Mouse (Mus musculus): ENCODE results near the gene Pbp2. TPM values are rescaled to one million over a fixed set of nuclear protein-coding genes. Genes with fewer than 3 reads are reported as not detected.
A peak's percentile ranks its signal among the peaks of the same experiment; 100 is the strongest.

Gene Pbp2
- polyA plus RNA-seq (2015; fragmentation: Nextera tagmentation; extraction: Ambion mirVana), result 2.6 and 3.4 TPM in 2 replicates

DNA sequence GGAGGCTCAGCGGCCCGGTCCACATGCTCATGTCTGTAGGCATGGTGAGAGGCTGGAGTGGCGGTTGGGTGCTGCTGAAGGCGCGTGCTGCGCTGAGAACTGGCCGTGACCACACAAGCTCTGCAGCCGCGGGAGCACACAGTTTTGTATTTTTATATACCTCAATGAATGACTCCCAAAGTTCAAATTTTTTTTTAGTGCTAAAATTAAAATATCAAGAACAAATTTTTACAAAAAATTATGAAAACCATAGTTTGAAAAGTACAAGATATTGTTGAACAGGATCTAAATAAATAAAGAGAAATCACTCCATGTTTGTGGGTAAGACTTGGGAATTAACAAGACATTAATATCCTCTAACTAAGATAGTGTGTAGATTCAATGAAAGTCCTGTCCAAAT is at the start of gene Pbp2:
TSS of gene Pbp2 (minus strand) at position 101 of the 400 bp plus-strand sequence.
- no peak for ATAC-seq (ENCODE audit: insufficient number of reproducible peaks, low FRiP score, low TSS enrichment, low read depth)
- no peaks in the 10 kb centered on the region for H3K36me3 ChIP-seq
- 98% methylated on average over 9 of the region's 9 CpGs for WGBS
- no peaks in the 10 kb centered on the region for H3K27me3 ChIP-seq
- peak within 1 kb of the TSS; percentile 59; the same call in 1 of the 2 replicates for H3K27ac ChIP-seq
- H3K9ac ChIP-seq, result no peak within 1 kb of the TSS
- H3K4me1 ChIP-seq, result peaks cover 10% of the 10 kb centered on the region
- H3K4me2 ChIP-seq, result no peak within 1 kb of the TSS
- H3K9me3 ChIP-seq, result no peaks in the 10 kb centered on the region
- H3K4me3 ChIP-seq, result no peak within 1 kb of the TSS

DNA sequence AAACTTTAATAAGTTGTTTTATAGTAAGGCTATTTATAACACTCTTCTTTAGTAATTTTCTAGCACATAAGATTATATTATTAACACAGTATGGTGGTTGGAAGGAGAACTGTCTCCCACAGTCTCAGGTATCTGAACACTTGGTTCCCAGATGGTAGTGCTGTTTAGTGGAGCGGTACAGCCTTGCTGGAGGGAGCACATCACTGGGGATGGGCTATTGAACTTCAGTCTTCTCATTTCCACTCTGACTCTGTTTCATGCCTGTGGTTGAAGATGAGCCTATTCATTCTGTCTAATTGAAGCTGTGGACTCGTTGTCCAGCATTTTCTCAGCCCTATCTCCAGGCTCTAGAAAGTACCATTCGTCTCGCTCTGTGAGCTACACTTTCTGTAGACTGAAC is 44.7 kb upstream of the Pbp2 start:
- 87% methylated on average over 4 of the region's 4 CpGs for WGBS
- H3K36me3 ChIP-seq, result no peaks in the 10 kb centered on the region
- H3K4me1 ChIP-seq, result peaks cover 30% of the 10 kb centered on the region
- H3K4me2 ChIP-seq, result no peak overlapping the region
- no peak for ATAC-seq (ENCODE audit: insufficient number of reproducible peaks, low FRiP score, low TSS enrichment, low read depth)
- H3K27me3 ChIP-seq, result no peaks in the 10 kb centered on the region
- no peaks in the 10 kb centered on the region for H3K9me3 ChIP-seq
- H3K9ac ChIP-seq, result no peak overlapping the region
- H3K27ac ChIP-seq, result no peak overlapping the region
- no peak overlapping the region for H3K4me3 ChIP-seq

DNA sequence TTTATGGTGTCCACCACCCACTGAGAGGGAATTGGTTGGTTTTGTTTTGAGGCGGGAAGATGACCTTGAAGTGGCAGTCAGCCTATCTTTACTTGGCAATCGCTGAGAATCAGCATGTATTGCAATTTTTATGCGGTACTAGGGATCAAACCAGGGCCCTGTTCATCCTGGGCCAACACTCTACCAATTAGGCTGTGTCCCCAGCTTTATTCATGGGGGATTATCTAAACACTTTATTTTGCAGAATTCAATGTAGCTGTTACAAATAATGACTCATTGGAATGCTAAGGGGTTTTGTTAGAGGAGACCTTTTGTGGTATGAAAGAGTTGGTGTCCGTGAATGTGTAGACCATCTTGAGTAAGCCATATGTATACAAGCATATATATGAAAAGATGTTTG is 42.3 kb upstream of the Pbp2 start:
- Histone ChIP-seq H3K9me3 (no peaks in the 10 kb centered on the region), H3K36me3 (no peaks in the 10 kb centered on the region), H3K4me3 (no peak overlapping the region), H3K27ac (peak overlapping the region; percentile 82; the same call in 1 of the 2 replicates), H3K4me2 (no peak overlapping the region), H3K27me3 (no peaks in the 10 kb centered on the region), H3K4me1 (peaks cover 17% of the 10 kb centered on the region), H3K9ac (no peak overlapping the region)
- ATAC-seq (ENCODE audit: insufficient number of reproducible peaks, low FRiP score, low TSS enrichment, low read depth), result no peak
- 83% methylated on average over 4 of the region's 4 CpGs for WGBS

DNA sequence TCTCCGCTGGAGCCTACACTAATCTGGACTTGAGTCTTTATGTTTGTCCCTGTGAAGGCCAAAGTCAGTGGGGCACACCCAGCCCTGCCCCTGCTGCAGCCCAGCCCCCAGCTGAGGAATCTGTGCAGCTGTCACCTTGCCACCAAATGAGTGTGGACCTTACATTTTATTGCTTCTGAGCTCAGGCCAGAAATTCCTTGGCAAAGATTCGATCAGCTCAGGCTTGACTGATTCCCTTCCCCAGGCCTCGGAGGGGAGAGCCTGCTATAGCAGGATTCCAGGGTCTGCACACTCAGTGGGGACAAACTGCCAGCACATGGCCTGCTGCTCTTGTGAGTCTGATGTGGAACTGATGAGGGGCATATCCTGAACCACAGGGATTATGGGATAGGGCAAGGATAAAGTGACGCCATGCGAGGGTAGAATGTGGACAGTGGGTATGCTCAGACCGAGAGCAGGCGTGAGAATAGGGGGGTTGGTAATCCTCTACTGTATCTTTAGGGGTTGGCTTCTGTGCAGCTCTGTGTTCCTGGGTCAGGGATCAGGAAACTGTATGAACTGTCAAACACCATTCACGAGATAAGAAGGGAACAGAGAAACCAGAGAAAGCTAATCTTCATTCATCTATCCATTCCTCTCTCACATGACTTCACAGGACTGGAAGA is 41.6 kb upstream of the Pbp2 start:
- no peak overlapping the region for H3K4me2 ChIP-seq
- WGBS, result 40% methylated on average over 8 of the region's 8 CpGs

DNA sequence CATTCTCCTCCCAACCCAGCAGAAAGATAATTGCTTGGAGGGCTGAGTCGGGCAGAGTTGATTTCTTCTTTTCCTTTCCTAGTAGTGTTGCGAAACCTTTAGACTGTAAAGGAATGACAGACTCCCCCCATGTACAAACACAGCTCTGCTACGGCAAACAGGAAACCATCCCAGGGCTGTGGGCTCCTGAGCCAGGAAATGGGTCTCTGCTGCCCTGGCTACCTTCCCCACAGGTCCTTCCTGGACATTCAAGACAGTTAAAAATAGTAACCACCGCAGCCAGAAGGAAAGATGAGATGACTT is 30.8 kb upstream of the Pbp2 start:
- H3K4me3 ChIP-seq, result no peak overlapping the region
- H3K36me3 ChIP-seq, result no peaks in the 10 kb centered on the region
- H3K9me3 ChIP-seq, result no peaks in the 10 kb centered on the region
- H3K27me3 ChIP-seq, result no peaks in the 10 kb centered on the region
- WGBS, result 38% methylated on average over 4 of the region's 4 CpGs
- H3K4me1 ChIP-seq, result peaks cover 27% of the 10 kb centered on the region
- H3K9ac ChIP-seq, result no peak overlapping the region
- H3K4me2 ChIP-seq, result no peak overlapping the region
- H3K27ac ChIP-seq, result peak overlapping the region; percentile 82
- peak; percentile 72; the same call in 1 of the 2 replicates for ATAC-seq (ENCODE audit: insufficient number of reproducible peaks, low FRiP score, low TSS enrichment, low read depth)

More for the DNA sequence above, 41.6 kb upstream of the Pbp2 start:
- Histone ChIP-seq H3K27ac (peak overlapping the region; percentile 82), H3K9ac (no peak overlapping the region), H3K9me3 (no peaks in the 10 kb centered on the region), H3K4me3 (no peak overlapping the region), H3K36me3 (no peaks in the 10 kb centered on the region), H3K27me3 (no peaks in the 10 kb centered on the region), H3K4me1 (peaks cover 17% of the 10 kb centered on the region)
- peak; percentile 82 for ATAC-seq (ENCODE audit: insufficient number of reproducible peaks, low FRiP score, low TSS enrichment, low read depth)

DNA sequence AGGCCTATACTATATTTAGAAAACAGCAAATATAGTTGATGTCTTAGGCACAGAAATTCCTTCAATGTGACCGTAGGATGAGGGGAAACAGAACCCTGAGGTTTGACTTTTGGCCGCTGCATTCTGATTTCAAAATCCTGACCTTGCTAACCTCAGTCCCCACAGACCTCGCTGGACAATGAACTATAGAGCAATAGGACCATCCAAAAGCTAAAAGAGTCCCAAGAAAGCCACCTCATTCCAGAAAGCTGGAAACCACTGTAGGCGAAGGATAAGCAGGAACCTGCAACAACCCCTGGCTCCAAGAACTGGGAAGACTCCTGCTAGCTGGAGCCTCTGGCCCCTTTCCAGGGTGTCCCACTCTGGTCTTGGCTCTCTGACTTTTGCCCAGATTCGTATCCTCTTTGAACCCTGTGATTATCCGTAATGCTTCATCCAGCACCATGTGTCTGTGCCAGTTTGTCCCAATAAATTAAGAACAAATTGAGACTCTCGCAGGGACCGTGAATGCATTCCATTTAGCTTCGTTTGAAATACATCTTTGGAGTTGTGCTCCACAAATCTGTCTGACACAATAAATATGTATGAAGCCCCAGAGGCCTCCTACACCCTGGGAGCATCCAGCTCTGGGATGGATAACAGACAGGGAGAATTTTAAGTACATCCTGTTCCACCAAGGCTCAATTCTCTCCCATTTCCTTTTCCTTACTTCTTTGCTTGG is 30.3 kb upstream of the Pbp2 start:
- Histone ChIP-seq H3K4me3 (no peak overlapping the region), H3K36me3 (no peaks in the 10 kb centered on the region), H3K4me1 (peaks cover 30% of the 10 kb centered on the region), H3K27me3 (no peaks in the 10 kb centered on the region), H3K4me2 (no peak overlapping the region), H3K9me3 (no peaks in the 10 kb centered on the region), H3K9ac (no peak overlapping the region), H3K27ac (peak overlapping the region; percentile 82)
- peak; percentile 24; the same call in 1 of the 2 replicates for ATAC-seq (ENCODE audit: insufficient number of reproducible peaks, low FRiP score, low TSS enrichment, low read depth)
- WGBS, result 49% methylated on average over 9 of the region's 9 CpGs

DNA sequence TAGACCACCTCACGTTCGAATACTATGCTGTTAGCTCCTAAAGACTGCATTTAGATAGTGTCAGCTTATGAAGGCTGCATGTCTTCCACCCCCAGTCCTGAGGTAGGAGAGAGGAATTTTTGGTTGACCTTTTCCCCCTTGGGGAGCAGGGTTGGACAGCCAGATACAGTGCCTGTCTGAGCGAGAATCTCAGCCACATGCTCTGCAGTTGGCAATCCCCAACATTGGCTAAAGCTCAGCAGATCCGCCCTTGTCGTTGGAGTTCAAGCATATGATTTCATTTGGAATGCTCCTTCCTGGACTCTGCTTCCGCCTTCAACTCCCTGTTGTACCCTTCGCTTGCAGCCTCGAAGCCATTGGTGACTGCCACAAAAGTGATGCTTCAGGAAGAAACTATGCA is 26.2 kb upstream of the Pbp2 start:
- WGBS, result 74% methylated on average over 8 of the region's 8 CpGs
- Histone ChIP-seq H3K9ac (no peak overlapping the region), H3K4me2 (no peak overlapping the region), H3K4me1 (peaks cover 61% of the 10 kb centered on the region), H3K4me3 (no peak overlapping the region), H3K27ac (no peak overlapping the region), H3K36me3 (no peaks in the 10 kb centered on the region), H3K9me3 (no peaks in the 10 kb centered on the region), H3K27me3 (no peaks in the 10 kb centered on the region)
- ATAC-seq (ENCODE audit: insufficient number of reproducible peaks, low FRiP score, low TSS enrichment, low read depth), result no peak

DNA sequence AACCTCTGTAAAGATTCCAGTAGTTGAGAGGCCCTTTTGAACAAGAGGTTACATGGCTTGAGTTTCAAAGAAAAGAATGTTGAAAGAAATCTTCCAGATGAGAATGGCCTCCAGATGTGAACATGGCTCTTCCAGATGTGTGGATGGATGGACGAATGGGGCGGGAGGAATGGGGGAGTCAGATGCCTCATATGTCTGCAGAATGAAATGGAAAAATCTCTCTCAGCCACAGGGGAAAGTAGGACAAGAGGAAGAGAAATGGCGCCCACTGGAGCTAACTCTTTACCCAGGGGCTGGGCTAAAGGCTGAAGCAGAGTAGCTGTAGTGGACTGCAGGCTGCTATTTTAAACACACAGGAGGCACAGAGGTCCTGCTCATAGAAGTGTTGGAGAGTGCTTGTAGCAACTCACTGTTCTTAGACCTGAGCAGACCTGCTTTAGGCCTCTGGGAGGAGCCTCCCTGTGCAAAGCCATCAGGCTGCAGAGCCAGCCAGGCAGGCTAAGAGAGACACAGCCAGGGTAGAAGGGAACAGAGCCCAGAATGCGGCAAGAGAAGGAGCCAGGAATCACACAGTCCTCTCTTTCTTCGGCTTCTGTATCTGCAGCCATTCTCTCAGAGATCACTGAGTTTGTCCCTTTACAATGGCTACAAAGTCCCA is 23.9 kb upstream of the Pbp2 start:
- 31% methylated on average over 5 of the region's 5 CpGs for WGBS
- Histone ChIP-seq H3K4me3 (no peak overlapping the region), H3K4me2 (peak overlapping the region; percentile 4; the same call in 1 of the 2 replicates), H3K9ac (no peak overlapping the region), H3K27ac (peak overlapping the region; percentile 97), H3K36me3 (no peaks in the 10 kb centered on the region), H3K27me3 (no peaks in the 10 kb centered on the region), H3K4me1 (peaks cover 46% of the 10 kb centered on the region), H3K9me3 (no peaks in the 10 kb centered on the region)
- ATAC-seq (ENCODE audit: insufficient number of reproducible peaks, low FRiP score, low TSS enrichment, low read depth), result peak; percentile 86

DNA sequence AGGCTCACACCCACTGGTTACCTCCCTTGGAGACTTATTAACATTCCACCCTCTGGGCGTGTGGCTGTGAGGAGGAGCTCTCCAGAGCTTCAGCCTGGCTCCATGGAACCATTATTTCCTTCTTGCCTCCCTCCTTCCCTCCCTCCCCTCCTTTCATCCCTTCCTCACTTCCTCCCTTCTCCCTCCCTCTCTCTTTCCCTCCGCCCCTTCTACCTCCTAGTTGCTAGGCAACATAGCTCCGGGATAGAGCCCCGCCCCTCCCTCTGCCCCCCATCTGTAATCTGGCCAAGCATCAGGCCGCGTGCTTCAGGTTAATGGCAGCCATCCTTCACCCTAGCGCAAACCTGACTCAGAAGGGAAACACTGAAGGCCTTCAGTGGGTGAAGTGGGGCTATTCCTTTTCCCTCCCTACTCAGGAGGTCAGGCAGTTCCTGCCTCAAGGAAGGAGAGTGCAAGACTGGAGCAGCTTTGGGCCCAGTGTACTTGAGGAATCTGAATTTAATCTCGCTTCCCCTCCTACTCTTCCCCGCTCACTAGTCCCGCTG is 22.6 kb upstream of the Pbp2 start:
- peak overlapping the region; percentile 33 for H3K4me2 ChIP-seq
- peak; percentile 76 for ATAC-seq (ENCODE audit: insufficient number of reproducible peaks, low FRiP score, low TSS enrichment, low read depth)
- H3K9me3 ChIP-seq, result no peaks in the 10 kb centered on the region
- 11% methylated on average over 10 of the region's 10 CpGs for WGBS
- peaks cover 46% of the 10 kb centered on the region for H3K4me1 ChIP-seq
- H3K36me3 ChIP-seq, result no peaks in the 10 kb centered on the region
- H3K9ac ChIP-seq, result no peak overlapping the region
- no peak overlapping the region for H3K4me3 ChIP-seq
- H3K27me3 ChIP-seq, result no peaks in the 10 kb centered on the region
- H3K27ac ChIP-seq, result peak overlapping the region; percentile 97

DNA sequence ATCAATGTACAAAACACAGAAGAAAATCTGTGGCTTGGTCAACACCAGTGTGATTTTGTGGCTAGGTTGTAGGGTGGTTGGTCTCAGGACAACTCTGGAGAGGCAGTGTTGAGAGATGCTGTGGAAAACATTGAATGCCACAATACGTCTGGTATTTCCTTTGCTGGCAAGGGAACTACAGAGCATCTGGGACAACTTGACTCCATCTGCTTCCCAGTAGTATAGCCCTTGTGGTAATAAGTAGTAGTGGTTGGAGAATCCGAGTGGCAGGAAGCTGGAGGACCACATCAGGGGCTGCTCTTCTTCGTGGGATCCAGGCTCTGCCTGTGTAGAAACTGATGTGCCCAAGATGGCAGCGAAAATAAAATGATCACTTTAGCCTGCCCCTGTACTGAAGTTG is 21.7 kb upstream of the Pbp2 start:
- H3K36me3 ChIP-seq, result no peaks in the 10 kb centered on the region
- H3K4me2 ChIP-seq, result peak overlapping the region; percentile 33
- peaks cover 46% of the 10 kb centered on the region for H3K4me1 ChIP-seq
- 42% methylated on average over 4 of the region's 4 CpGs for WGBS
- H3K9ac ChIP-seq, result no peak overlapping the region
- peak overlapping the region; percentile 97 for H3K27ac ChIP-seq
- ATAC-seq (ENCODE audit: insufficient number of reproducible peaks, low FRiP score, low TSS enrichment, low read depth), result 0 out of 2 replicates have a peak, but pooled peaks have one; percentile 26
- no peak overlapping the region for H3K4me3 ChIP-seq
- no peaks in the 10 kb centered on the region for H3K9me3 ChIP-seq
- H3K27me3 ChIP-seq, result no peaks in the 10 kb centered on the region

DNA sequence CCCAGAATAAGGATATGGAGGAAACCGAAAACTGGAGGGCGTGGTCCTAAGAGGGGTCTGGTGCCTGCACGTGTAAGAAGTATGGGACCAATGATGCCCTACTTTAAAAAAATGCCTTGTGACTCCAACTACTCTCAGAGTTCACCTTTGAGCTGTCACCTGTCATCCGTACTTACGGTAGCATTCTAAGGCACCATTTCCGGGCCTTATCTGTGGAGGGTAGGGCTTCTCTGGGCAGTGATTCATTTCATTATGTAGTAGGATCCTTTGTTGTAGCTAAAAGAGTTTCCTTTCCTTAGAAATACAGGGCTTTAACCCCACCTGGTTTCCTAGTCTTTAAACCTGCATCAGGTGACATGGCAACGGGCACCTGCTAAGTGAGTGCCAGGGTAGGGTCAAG is 16.6 kb upstream of the Pbp2 start:
- Histone ChIP-seq H3K27me3 (no peaks in the 10 kb centered on the region), H3K4me1 (peaks cover 20% of the 10 kb centered on the region), H3K4me2 (no peak overlapping the region), H3K9me3 (no peaks in the 10 kb centered on the region), H3K36me3 (no peaks in the 10 kb centered on the region), H3K9ac (no peak overlapping the region), H3K27ac (no peak overlapping the region), H3K4me3 (no peak overlapping the region)
- WGBS, result 86% methylated on average over 7 of the region's 7 CpGs
- ATAC-seq (ENCODE audit: insufficient number of reproducible peaks, low FRiP score, low TSS enrichment, low read depth), result no peak

Data from limb, embryonic 15.5 days (tissue).